Mouse (Mus musculus): ENCODE results near the gene Nedd9.

- no peak for TF ChIP-seq POLR2A (IDR thresholded peaks at IDR 0.05; ENCODE audit: low read depth, low read length)
- no peak for TF ChIP-seq CTCF (IDR thresholded peaks at IDR 0.05; ENCODE audit: borderline replicate concordance, insufficient read depth, low read length)
These were observed 18.4 kb upstream of the Nedd9 start for GRCm38 (mm10) chr13:41505594-41505993.
